Mouse (Mus musculus) right cerebral cortex, postnatal 10 days (tissue): ENCODE measurements around the gene Nphp1.

Experiments used
- DNase-seq, 2 experiments: peaks; one replicate each; pipeline ENCODE4 v3.0.0; 2021; ENCODE audit warnings: low spot score in 2 of 2

The Nphp1 gene

DNA sequence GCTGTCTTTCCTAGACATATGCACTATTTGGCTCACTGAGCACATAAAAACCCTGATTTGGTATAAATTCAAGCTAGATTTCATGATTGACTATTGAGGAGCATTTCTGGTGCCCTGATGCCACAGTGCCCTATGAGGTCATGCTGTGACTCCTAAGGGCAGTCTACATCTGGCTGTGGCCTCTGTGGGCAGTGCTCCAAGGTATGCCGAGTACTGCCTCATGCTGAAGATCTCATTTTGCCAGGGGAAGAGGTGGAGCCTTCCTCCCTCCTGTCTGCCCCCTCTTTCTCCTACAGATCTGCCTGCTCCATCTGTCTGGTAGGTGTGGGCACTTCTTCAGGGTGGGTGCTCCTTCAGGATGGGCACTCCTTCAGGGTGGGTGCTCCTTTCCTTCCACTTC lies 39.3 kb downstream of the Nphp1 start:
- DNase-seq, result no peak

DNA sequence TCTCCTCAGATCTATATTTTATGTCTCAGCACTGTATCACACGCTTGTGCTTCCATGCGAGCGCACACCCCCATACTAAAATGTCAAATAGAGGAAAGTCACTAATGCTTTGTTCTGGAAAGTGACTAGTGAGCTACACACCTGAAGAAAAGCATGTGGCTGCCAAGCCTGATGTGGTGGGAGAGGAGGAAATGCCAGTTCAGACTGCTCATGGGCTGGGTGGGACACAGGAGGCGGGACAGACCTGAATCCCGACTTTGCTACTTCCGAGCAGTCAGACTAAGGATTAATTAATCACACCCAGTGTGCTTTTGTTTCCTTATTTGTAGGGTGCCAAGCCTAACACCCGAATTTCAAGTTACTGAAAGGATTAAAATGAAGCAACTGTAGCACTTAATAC lies 40.4 kb downstream of the Nphp1 start:
- DNase-seq, result no peak

DNA sequence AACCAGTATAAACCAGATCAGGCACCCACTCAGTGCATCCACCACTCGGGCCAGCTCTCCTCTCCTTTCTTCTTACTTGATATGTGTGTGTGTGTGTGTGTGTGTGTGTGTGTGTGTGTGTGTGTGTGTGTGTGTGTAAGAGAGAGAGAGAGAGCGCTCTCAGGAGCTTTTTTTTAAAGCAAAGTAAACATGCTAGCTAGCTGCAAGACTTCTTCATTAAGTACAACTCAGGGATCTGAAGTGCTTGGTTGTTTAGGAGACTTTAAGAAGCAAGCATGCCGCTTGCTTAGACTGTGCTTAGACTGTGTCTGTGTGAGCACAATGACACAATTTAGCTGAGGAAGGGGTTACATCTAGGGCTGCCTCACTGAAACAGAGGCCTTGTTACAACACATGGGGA lies 46.1 kb downstream of the Nphp1 start:
- no peak for DNase-seq

DNA sequence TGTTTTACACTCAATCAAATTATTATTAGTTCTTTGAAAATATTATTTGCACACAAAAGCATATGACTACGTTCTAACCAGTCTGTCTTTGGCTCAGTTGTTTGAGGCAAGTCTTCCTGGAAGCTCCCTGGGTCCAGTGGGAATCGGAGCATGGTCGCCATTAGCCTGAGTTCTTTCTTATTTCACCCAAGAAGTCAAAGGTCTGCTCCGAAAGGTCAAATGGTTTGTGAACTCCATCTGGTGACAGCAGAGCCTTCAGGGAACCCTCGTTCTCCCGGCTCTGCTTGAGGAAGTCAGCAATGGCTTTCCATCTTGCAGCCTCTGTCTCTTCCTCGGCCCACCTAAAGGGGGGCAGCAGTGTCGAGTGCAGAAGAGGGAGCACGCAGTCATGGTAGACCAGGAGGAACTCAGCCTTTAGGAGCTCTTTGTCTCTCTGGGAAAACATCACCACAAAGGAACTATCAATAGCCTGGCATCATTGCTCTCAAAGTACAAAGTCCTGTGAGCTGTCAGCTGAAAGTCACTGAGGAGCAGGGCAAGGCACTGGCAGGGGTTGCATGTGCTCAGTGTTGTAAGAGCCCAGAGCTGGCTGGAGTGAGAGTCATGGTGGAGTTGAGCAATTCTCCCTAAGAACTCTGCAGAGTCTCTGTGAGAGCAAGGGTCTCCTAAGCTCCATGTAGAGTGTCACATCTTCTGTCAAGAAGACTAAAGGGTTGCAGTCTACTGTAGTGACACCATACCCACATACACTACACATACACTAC lies 47.8 kb downstream of the Nphp1 start:
- DNase-seq, result no peak

DNA sequence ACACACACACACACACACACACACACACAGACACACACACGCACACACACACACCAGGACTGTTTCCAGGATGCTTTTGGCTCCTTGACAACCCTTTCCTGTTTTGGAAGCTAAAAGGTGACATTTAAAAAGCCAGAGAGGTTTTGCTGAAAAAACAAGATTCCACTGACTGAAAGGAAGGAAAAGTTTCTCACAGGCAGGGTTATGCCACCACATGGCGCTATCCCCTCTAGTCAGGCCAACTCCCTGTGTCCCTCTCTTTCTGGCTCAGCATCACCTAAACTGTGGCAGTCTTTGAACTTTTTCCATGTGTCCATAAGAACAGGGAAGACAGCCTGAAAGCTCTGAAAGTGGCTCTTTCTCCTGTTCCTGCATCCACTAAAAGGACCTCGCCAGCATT lies 50.8 kb downstream of the Nphp1 start:
- no peak for DNase-seq

DNA sequence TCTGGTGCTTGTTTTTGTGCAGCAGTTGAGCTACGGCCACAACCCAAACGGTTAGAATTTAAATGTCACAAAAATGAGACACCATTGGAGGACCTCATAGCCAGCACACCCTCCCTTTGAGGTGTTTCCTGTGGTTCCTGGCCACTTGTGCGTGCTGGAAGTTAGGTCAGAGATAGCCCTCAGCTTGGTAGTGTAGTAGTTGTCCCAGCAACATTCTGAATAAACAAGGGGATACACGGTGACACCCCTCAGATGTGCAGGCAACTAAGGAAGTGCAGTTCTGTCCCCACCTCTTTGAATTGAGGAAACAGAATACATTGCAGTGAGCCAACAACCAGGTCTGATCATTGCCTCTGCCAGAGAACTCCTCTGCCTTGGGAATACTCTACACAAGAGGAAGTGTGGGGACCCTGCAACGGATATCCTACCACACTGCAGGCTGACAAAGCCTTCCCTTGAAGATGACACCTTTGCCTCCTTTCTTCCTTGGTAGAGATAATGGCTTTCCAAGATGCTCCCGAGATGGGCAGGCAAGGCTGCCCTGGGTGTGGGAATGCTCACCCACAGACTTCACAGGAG lies 52.0 kb downstream of the Nphp1 start:
- DNase-seq, result no peak

DNA sequence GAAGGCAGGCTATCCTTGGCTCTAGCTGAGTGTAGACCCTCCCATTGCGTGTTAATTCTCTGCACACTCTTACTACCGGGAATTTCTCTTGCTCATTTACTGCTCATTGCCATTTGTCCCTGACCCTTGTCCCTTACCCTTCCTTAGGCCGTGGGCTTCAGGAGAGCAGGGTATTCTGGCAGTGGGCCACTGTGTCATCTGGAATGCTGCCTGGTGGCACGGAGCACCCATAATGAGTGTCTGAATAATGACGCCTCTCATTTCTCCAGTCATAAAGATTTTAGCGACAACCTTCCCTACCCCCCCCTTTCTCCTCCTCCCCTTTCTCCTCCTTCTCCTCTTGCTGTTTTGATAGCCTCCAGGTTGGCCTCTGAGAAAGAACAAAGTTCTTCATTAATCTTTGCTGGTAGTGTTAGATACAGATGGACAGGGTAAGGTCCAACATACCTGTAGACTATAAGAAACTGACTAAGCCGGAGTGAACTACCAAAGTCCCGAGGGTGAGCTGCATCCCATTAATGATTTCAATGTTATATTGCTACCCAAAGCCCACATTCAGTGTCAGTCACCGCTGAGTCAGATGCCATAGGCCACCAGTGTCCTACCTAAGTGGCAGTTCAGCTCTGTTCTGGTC lies 53.1 kb downstream of the Nphp1 start:
- no peak for DNase-seq

DNA sequence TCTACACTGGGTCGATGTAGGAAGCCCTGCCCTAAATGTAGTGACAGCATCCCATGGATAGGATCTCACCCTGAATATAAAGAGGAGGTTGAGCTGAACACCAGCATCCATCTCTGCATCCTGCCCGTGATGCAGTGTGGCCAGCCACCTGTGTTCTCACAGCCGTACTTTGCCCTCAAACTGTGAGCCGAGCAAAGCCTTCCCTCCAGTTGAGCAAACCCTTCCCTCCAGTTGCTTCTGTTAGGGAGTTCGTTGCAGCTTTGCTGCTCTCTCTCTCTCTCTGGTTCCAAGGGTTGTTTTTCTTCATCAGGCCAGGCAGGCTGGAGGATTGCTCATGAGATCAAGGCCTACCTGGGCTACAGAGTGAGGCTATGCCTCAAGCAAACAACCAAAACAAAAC lies 53.8 kb downstream of the Nphp1 start:
- DNase-seq, result no peak

DNA sequence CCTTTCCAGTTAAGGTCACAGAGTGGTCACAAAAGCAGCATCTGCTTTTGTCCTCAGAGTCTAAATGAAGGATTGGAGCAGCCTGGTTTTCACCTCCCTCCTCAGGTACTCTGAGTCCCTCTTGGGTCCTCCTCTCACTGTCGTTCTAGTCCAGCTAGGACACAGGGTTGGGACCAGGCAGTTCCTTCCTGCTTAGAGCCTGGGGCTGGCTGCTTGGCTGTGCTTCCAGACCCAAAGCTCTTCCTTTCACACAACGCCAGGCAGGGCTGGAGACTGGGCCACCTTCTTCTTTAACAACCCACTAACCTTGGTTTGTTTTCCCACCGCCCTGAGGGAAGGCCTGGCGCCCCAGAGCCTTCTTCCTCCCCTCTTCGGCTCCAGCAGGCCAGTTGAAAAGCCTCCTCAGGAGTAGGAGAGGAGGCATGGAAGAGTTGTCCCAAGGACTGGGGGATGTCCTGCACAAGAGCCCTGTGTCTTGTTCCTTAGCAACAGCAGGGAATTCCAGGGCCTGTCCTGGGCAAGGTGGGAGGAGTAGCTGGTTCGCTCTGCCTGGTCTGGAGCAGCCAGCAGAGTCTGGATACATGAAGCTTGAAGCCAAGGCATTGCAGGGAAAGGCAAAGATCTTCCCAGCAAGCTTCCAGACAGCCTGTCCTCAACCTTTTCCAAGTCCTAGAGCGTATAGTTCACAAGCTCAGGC lies 58.2 kb downstream of the Nphp1 start:
- no peak for DNase-seq

DNA sequence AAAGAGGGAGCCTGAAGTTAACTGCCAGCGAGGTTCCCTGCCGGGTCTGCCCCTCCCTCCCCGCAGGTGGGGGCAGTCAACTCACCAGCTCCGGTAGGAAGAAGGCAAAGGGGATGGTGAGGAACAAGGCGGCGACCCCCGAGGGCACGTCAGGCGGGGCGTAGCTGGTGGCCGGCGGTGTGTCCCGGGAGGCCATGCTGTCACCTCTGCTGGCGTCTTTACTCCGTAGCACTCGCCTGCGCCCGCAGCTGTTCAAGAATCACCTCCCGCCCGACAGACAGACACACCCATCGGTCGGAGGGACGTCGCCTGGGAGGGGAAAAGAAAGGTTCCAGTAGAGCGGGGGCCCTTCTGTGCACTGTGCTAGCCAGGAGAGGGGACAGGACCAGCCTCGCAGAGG lies 59.0 kb downstream of the Nphp1 start, which contains the start of gene Mall:
Mall (minus strand) TSS at position 262 of the 400 bp plus-strand sequence.
- DNase-seq, result no peak

DNA sequence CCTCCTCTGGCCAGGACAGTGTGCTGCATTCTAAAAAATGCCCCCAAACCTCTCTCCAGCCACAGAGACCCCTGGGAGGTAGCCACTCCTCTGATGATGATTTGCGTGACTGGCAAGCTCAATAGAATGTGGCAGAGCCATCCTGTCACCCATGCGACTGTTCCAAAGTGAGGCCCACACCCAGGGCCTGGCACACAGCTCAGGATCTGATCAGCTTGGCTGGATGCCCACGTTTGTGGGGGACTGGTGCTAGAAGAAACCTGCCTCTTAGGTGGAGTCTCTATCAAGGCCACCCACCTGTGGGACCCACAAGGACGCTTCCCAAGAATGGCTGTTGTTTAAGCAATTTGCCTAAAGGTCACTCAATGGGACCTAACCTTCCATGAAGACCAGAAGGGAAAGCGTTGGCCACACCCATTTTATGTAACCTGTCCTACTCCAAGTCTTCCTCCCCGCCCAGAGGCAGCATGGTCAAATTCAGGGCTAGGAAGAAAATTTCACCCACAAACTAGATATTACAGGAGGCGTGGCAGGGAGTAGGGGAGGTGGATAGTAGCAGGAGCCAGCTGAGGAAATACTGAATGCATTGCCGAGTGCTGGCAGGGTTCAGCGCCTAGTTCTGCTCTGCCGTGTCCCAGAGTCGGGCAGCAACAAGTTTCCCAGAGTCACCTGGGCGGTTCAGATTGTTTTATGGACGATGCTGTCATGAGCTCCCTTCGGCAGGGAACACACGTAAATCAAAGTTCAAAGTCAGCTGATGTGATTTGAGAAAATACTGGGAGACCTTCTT lies 59.8 kb downstream of the Nphp1 start:
- DNase-seq, result no peak

DNA sequence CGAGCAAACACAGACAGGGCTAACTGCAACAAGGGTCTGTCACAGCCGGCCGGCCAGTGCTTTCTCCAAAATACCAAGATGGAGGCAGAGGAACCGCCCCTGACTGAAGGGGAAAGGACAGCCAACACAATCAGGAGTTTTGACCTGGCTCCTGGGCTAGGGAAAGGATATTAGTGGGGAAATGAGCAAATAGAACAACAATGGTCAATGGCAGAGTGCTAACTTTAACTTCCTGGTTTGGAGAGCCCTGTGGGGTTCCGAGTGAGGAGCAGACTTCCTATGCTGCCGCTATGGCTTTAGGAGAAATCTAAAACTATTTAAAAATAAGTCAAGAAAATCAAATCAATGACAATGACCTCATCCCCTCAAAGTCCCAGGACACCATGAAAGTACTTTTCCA lies 60.6 kb downstream of the Nphp1 start:
- no peak for DNase-seq

DNA sequence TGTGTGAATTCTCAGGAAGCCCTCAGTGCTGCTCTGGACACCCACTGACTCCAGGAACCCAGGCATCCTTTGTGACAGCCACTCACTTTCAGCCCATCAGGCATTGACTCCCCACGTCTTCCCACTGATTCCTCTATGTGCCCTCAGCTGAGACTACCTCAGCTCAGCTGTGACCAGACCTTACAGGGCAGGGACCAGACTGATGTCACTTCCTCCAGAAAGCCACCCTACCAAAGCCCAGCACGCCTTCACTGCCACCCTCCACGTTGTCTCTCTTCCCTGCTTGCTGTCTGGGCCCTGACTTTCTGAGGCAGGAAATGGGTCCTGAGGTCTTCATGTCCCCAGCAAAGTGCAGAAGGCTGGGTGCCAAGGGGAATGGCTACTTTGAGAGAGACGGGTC lies 65.5 kb downstream of the Nphp1 start:
- DNase-seq, result no peak

DNA sequence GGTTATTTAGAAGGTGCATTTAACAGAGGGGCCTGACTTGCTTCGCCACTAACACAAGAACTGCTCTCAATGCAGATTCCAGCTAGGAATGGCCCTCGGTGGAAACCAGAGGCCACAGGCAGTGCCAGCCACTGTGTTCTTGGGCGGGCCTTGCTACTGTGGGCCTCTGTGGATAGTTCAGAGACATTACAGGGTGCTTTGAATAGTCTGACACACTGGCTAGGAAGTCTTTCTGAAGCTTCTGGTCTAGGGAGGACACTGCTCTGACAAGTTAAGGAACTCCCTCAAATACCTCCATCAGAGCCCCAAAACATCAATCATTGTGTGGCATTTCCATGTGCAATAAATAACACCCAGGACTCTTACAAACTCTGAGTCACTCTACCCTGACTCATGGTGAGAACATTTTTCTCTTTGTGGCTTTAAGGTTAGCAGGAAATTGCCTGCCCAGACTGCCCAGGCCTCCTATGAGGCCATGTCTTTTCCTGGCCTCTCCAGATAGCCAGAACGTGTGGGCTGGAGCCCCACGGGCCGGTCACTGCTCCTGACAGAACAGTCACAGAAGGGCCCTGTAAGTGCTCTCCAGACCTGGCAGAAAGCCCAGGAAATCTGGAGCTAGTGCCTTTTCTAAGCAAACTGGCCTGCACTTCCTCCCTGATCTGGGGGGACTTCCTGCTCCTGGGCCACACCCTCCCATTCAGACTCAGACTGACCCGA lies 66.4 kb downstream of the Nphp1 start:
- DNase-seq, result peak; percentile 85 to 86

DNA sequence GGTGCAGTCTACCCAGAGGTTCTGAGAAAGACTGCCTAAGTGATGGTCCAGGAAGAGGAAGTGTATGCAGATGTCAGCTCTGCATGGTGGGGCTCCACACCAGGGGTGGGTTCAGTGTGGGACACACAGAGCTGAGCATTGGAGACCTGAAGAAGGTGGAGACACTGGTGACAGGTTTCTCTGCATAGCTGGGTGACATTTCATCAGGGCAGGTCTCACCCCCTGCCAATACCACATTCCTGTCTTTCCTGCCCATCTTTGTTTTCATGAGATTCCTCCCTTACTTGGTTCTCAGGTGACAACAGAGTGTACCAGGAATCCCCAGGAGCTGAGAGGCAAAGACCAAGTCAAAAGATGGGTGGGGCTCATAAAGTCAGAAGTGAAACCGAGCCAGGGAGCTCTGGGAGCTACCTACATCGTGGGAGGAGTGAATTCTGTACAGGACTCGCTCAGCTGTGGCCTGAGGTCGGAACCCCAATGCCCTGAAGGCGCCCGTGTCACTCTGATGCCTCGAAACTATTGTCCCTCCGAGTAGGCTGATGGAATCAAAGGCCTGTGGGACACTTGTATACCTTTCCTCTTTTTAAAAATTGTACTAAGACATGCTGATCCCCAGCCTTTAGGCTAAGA lies 69.7 kb downstream of the Nphp1 start:
- no peak for DNase-seq

DNA sequence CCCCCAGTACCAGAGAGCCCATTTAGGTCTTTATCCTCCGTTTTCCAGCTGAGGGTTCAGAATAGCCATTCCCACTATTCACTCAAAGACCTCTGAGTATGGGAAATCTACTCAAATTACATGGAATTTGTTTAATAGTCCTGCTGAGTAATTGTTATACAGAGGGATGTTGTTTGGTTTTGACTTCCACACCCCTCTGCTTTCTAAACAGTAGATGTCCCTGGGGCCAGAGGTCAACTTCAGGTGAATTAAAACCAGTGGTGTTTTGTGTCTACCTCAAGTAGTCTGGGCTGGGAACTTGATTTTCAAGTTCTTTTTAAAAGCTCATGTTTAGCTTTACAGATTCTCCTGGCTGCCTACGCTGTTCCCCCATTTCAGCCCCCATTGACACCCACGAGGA lies 74.0 kb downstream of the Nphp1 start:
- DNase-seq, result no peak

DNA sequence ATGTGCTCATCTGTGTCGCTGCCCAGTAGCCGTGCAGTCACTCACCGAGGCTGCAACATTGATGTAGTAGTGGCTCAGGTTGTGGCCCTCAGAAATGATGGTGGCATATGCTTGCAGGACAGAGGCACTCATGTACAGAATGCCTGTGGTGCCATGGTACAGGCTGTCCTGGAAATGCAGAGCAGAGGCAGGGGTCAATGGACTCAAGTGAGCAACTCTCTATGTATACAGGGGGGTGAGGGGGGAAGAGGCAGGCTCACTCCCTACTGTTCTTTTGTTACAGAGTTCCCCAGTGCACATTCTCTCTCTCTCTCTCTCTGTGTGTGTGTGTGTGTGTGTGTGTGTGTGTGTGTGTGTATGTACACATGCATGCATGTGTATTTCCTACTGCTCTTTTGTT lies 79.9 kb downstream of the Nphp1 start:
- no peak for DNase-seq

DNA sequence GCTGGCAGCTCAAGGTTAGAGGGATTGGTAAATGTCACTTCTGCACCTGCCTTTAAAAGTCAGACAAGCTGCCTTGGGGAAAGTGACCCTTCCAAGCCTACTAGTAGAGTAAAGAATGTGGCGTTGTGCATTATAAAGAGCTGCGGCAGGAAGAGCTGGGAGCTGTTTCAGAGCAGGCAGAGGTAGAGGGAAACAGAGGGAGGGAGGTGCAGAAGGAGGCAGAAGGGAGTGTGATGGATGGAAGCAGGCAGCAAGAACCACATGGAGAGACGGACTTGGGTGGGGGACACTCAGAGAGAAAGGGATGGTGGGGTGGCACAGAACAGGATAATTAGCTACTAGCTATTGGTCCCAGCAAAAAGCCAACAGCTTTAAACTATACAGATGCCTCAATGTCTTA lies 80.6 kb downstream of the Nphp1 start:
- no peak for DNase-seq

DNA sequence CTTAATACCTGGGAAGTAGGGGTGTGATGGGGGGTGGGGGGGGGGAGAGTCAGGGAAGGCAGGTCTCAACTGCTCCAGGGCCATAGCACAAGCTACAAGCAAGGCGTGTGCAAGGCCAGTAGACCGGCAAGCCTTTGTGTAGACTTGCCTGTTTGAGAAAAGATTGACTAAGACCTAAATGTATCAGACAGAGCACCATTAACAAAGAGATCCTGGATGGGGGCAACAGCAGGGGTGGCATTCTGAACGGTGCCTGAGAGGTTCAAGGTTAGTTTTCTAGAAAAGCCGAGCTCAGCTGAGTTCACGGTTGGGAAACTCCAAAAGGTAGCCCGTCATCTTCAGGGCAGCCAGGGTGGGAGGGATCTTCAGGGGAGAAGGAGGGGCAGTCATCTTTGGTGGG lies 83.4 kb downstream of the Nphp1 start:
- DNase-seq, result no peak
